Mouse (Mus musculus): ENCODE results near the gene Chrne.

Chrne gene

DNA sequence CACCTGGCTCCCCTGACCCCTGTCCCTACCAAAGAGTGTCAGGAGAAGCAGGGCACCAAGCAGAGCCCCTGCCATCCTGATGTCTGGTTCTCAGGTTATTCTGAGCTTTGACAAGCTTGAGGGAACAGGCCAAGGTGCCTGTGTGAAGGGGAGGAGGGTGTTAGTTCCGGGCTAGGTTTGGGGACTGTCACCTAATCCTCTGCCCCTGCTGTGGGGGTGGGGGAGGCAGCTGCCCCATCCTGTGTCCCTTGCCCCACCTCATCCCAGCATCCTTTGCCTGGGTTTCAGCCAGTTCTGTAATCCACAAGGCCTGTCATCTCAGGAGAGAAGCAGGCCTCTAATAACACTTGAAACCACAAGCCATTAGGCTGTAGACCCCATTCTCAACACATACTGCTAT is at the start of gene Chrne:
Gene Chrne, minus strand, starts transcription at position 116 of the 400 bp plus-strand sequence.
- H3K4me1 ChIP-seq (replicated peaks; ENCODE audit: low read depth, low read length) = peaks cover 65% of the 10 kb centered on the region
- no peaks in the 10 kb centered on the region for H3K36me3 ChIP-seq (ENCODE audit: insufficient read depth, low read length)
- TF ChIP-seq CTCF (conservative IDR thresholded peaks at IDR 0.05; ENCODE audit: low read length) = no peak
- no peak for TF ChIP-seq POU5F1 (IDR thresholded peaks at IDR 0.05; ENCODE audit: borderline replicate concordance, low read length)
- TF ChIP-seq NANOG (IDR thresholded peaks at IDR 0.05; ENCODE audit: borderline replicate concordance, low read length) = no peak
- peaks cover 40% of the 10 kb centered on the region for H3K27me3 ChIP-seq (ENCODE audit: insufficient read depth, low read length)
- H3K4me3 ChIP-seq (replicated peaks; ENCODE audit: low read length) = no peak within 1 kb of the TSS
- no peaks in the 10 kb centered on the region for H3K9me3 ChIP-seq (ENCODE audit: low read length)

DNA sequence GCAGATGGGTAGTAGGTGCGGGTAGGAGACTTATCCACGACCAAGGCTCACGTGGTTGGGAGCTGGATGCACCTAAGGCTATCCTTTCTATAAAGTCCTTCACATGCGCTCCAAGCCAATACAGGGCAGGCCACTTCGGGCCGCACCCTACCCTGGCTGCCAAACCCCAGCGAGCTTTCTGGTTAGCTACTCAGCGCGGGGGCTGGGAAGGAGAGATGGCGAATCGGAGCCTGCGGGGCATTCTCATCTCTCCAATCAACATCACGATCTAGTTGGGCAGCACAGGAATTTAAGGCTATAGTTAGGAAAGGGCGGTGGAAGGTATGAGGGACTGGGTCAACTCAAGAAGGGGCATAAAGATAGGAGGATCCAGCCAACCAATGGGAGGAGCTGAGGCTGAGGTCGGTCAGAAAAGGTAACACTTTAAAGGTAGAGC is 49.3 kb upstream of the Chrne start:
- TF ChIP-seq NANOG (IDR thresholded peaks at IDR 0.05; ENCODE audit: borderline replicate concordance, low read length) (no peak), POU5F1 (IDR thresholded peaks at IDR 0.05; ENCODE audit: borderline replicate concordance, low read length) (no peak), CTCF (conservative IDR thresholded peaks at IDR 0.05; ENCODE audit: low read length) (no peak)
- peak overlapping the region; percentile 94 for H3K4me3 ChIP-seq (replicated peaks; ENCODE audit: low read length)
- H3K27me3 ChIP-seq (ENCODE audit: insufficient read depth, low read length) = no peaks in the 10 kb centered on the region
- peaks cover 63% of the 10 kb centered on the region for H3K36me3 ChIP-seq (ENCODE audit: insufficient read depth, low read length)
- peaks cover 5% of the 10 kb centered on the region; the same call in 1 of the 2 replicates for H3K9me3 ChIP-seq (ENCODE audit: low read length)
- peaks cover 57% of the 10 kb centered on the region for H3K4me1 ChIP-seq (replicated peaks; ENCODE audit: low read depth, low read length)

DNA sequence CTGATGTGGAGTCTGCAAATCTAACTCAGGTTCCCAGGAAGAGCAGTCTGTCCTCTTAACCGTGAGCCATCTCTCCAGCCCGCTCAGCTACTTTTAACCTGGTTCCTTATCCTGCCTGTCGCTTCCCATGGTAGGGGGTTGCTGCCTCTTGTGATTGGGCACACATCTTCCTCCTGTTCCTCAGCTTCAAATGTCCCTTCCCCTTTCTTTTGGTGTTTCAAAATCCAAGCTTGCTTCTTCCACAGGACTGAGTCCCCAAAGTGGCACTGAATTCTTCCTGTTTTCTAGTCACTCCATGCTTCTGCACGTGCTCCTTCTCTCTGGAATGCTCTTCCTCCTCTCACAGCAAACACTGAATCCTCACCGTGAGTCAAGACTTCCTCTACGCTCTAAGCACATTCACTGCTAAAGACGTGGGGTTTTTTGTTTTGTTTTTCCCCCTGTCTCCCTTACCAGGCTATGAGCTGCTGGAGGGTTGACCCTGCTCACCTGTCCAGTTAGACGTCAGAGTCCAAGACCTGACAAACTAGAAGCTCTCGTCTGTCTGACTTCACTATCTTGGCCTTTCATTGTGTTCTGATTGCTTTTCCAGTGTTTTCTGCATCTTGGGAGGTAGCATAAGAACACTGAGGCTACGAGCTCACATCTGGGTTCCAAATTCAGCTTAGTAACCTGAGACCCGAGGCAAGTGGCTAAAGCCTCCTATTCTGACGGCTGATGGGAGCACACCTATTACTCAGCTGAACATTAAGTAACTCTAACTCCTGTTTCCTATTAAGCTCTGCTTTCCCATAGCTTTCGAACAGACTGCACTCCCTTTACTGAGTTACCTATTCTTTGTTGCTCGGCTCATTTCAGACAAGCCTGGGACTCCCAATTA is 48.5 kb upstream of the Chrne start:
- Histone ChIP-seq H3K4me3 (replicated peaks; ENCODE audit: low read length) (peak overlapping the region; percentile 94), H3K9me3 (ENCODE audit: low read length) (peaks cover 5% of the 10 kb centered on the region; the same call in 1 of the 2 replicates), H3K4me1 (replicated peaks; ENCODE audit: low read depth, low read length) (peaks cover 63% of the 10 kb centered on the region), H3K27me3 (ENCODE audit: insufficient read depth, low read length) (no peaks in the 10 kb centered on the region), H3K36me3 (ENCODE audit: insufficient read depth, low read length) (peaks cover 67% of the 10 kb centered on the region)
- TF ChIP-seq POU5F1 (IDR thresholded peaks at IDR 0.05; ENCODE audit: borderline replicate concordance, low read length) = no peak
- TF ChIP-seq NANOG (IDR thresholded peaks at IDR 0.05; ENCODE audit: borderline replicate concordance, low read length) = no peak
- TF ChIP-seq CTCF (conservative IDR thresholded peaks at IDR 0.05; ENCODE audit: low read length) = no peak

DNA sequence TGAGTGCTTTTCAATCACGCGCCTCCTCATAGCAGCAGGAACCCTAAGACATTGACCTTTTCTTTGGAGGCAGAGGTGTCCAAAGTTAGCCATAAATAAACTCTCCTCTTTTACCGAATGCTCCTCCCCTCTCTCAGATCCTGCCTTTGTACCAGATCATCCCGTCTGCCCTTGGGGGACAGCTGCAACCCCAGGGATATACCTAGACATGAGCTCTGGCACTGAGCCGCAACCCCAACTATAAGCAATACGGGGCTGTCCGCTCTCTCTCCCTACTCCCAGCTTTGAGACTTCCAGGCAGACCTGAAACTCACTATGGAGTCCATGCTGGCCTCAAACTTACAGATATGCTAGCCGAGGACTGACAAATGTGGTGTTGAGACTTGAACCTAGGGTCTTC is 47.7 kb upstream of the Chrne start:
- TF ChIP-seq POU5F1 (IDR thresholded peaks at IDR 0.05; ENCODE audit: borderline replicate concordance, low read length) (no peak), CTCF (conservative IDR thresholded peaks at IDR 0.05; ENCODE audit: low read length) (no peak), NANOG (IDR thresholded peaks at IDR 0.05; ENCODE audit: borderline replicate concordance, low read length) (no peak)
- H3K36me3 ChIP-seq (ENCODE audit: insufficient read depth, low read length) = peaks cover 67% of the 10 kb centered on the region
- peaks cover 60% of the 10 kb centered on the region for H3K4me1 ChIP-seq (replicated peaks; ENCODE audit: low read depth, low read length)
- peaks cover 5% of the 10 kb centered on the region; the same call in 1 of the 2 replicates for H3K9me3 ChIP-seq (ENCODE audit: low read length)
- H3K27me3 ChIP-seq (ENCODE audit: insufficient read depth, low read length) = no peaks in the 10 kb centered on the region
- H3K4me3 ChIP-seq (replicated peaks; ENCODE audit: low read length) = no peak overlapping the region

DNA sequence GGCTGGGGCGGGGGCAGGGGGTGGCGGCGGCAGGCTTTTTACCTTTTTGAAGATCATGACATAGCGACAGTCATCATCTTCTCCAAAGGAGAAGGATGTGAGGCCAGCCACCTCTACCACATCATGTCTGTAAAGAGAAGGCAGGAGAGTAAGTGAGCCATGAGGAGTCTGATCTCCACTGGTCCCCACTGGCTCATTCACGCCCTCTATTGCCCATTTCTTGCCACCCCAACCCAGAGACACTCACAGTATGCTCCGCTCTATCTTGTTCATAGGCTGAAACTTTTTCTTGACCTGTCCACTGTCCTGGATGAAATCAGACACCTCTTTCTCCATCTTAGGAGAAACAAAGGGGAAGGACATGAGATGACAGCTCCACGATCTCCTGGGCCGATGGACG is 45.7 kb upstream of the Chrne start:
- Histone ChIP-seq H3K9me3 (ENCODE audit: low read length) (peaks cover 5% of the 10 kb centered on the region; the same call in 1 of the 2 replicates), H3K4me1 (replicated peaks; ENCODE audit: low read depth, low read length) (peaks cover 54% of the 10 kb centered on the region), H3K4me3 (replicated peaks; ENCODE audit: low read length) (no peak overlapping the region), H3K36me3 (ENCODE audit: insufficient read depth, low read length) (peaks cover 72% of the 10 kb centered on the region), H3K27me3 (ENCODE audit: insufficient read depth, low read length) (no peaks in the 10 kb centered on the region)
- TF ChIP-seq CTCF (conservative IDR thresholded peaks at IDR 0.05; ENCODE audit: low read length) (no peak), NANOG (IDR thresholded peaks at IDR 0.05; ENCODE audit: borderline replicate concordance, low read length) (no peak), POU5F1 (IDR thresholded peaks at IDR 0.05; ENCODE audit: borderline replicate concordance, low read length) (no peak)

DNA sequence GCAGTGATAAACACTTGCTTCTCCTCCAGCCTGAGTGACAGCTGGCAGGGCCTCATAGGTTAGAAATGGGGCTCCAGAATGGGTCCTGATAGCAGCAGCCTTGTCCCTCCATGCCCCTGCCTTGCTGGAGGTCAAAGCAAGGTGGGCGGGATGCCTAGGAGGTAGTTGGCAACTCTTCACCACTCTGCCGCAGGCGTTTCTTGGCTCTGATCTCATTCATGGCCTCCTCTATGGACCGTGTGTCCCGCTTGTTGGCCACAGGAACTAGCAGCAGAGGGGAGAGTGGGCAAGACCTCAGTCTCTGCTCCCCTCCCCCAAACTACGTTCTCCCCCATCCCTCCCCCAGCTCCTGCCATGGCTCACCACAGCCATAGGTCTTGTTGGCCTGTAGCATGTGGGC is 44.9 kb upstream of the Chrne start:
- H3K36me3 ChIP-seq (ENCODE audit: insufficient read depth, low read length) = peaks cover 72% of the 10 kb centered on the region
- no peak for TF ChIP-seq POU5F1 (IDR thresholded peaks at IDR 0.05; ENCODE audit: borderline replicate concordance, low read length)
- no peak for TF ChIP-seq CTCF (conservative IDR thresholded peaks at IDR 0.05; ENCODE audit: low read length)
- no peak for TF ChIP-seq NANOG (IDR thresholded peaks at IDR 0.05; ENCODE audit: borderline replicate concordance, low read length)
- no peaks in the 10 kb centered on the region for H3K27me3 ChIP-seq (ENCODE audit: insufficient read depth, low read length)
- peaks cover 62% of the 10 kb centered on the region for H3K4me1 ChIP-seq (replicated peaks; ENCODE audit: low read depth, low read length)
- H3K9me3 ChIP-seq (ENCODE audit: low read length) = peaks cover 5% of the 10 kb centered on the region; the same call in 1 of the 2 replicates
- H3K4me3 ChIP-seq (replicated peaks; ENCODE audit: low read length) = no peak overlapping the region

DNA sequence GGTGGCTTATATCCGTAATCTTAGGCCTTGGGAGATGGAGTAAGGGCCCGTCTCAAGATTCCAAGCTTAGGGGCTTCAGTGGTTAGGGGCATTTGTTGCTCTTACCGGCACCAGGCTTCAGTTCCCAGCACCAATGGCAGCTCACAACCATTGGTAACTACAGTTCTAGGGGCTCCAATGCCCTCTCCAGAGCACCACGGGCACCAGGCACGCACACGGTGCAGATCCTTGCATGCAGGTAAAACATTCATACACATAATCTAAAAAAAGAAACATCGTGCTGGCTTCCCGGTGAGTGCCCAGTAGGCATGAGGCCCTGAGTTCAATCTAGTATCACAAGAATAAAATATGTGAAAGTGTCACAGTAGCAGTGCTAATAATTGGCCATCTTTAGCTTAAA is 44.1 kb upstream of the Chrne start:
- H3K36me3 ChIP-seq (ENCODE audit: insufficient read depth, low read length) = peaks cover 72% of the 10 kb centered on the region
- TF ChIP-seq CTCF (conservative IDR thresholded peaks at IDR 0.05; ENCODE audit: low read length) (no peak), NANOG (IDR thresholded peaks at IDR 0.05; ENCODE audit: borderline replicate concordance, low read length) (no peak), POU5F1 (IDR thresholded peaks at IDR 0.05; ENCODE audit: borderline replicate concordance, low read length) (no peak)
- no peak overlapping the region for H3K4me3 ChIP-seq (replicated peaks; ENCODE audit: low read length)
- peaks cover 69% of the 10 kb centered on the region for H3K4me1 ChIP-seq (replicated peaks; ENCODE audit: low read depth, low read length)
- H3K9me3 ChIP-seq (ENCODE audit: low read length) = peaks cover 5% of the 10 kb centered on the region; the same call in 1 of the 2 replicates
- H3K27me3 ChIP-seq (ENCODE audit: insufficient read depth, low read length) = no peaks in the 10 kb centered on the region

DNA sequence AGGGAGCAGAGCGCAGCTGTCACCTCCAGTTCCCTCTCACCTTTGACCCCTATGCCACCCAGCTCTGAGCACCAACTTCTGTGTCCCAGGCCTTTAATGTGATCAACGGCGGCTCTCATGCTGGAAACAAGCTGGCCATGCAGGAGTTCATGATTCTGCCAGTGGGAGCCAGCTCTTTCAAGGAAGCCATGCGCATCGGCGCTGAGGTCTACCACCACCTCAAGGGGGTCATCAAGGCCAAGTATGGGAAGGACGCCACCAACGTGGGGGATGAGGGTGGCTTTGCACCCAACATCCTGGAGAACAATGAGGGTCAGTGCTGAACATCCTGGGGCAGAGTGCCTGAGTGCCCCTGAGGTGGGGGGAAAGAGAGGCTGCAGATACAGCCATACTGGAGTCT is 41.6 kb upstream of the Chrne start:
- H3K4me3 ChIP-seq (replicated peaks; ENCODE audit: low read length) = no peak overlapping the region
- peaks cover 5% of the 10 kb centered on the region; the same call in 1 of the 2 replicates for H3K9me3 ChIP-seq (ENCODE audit: low read length)
- TF ChIP-seq POU5F1 (IDR thresholded peaks at IDR 0.05; ENCODE audit: borderline replicate concordance, low read length) = no peak
- H3K27me3 ChIP-seq (ENCODE audit: insufficient read depth, low read length) = peaks cover 5% of the 10 kb centered on the region; the same call in 1 of the 2 replicates
- peaks cover 50% of the 10 kb centered on the region for H3K36me3 ChIP-seq (ENCODE audit: insufficient read depth, low read length)
- peaks cover 69% of the 10 kb centered on the region for H3K4me1 ChIP-seq (replicated peaks; ENCODE audit: low read depth, low read length)

Measured in E14TG2a.4 (cell line).